Comparison of ENCODE assay signal across 12 mouse cellular contexts in the genomic region with DNA sequence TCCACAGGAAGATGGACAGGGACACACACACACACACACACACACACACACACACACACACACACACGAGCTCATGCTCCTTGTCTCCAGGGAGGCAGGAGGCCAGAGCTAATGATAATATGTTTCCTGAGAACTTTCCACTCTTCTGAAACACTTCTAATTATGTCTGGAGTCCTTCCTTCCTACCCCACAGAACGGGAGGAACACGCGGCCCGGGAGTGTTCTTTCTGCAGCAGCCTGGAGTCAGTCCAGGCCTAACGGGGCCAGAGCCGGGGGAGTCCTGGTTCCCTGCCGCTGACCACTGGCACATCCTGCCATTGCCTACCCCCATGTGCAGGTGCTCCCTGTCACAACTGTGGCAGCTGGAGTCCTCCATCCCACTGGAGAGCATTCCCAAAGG.
DNase-seq lines count a peak whose midpoint lies in the region; ATAC-seq lines count a peak whose summit lies in the region.
"Had no signal": no experiment of that assay in that cellular context is flagged by ENCODE, and none has a peak within 500 bp of the region (broad histone marks: within the 10 kb centered on the region; RNA-seq: fewer than 3 reads in every experiment).

No protein-coding gene starts in this region.

- no peaks in the 10 kb centered on the region for H3K9me3 ChIP-seq in lung, embryonic 15.5 days
- H3K9me3 ChIP-seq in hindbrain, embryonic 13.5 days: no peaks in the 10 kb centered on the region
- H3K9me3 ChIP-seq: forebrain, embryonic 13.5 days had no signal

- 26% methylated on average over 8 of the region's 8 CpGs for WGBS in lung, embryonic 15.5 days
- WGBS in hindbrain, embryonic 13.5 days: 68% methylated on average over 8 of the region's 8 CpGs

- ATAC-seq in lung, embryonic 15.5 days (ENCODE audit: borderline replicate concordance, extremely low read depth, low FRiP score, low TSS enrichment): no peak; the same call in 1 of the 2 replicates
- ATAC-seq in erythroblast, adult 5-6 weeks (replicated peaks; ENCODE audit: low FRiP score, poor library complexity, severe bottlenecking): no peak
- no peak for ATAC-seq in hindbrain, embryonic 13.5 days (ENCODE audit: low FRiP score)
- ATAC-seq: forebrain, embryonic 13.5 days had no signal

- no peaks in the 10 kb centered on the region for H3K36me3 ChIP-seq in lung, embryonic 15.5 days
- H3K36me3 ChIP-seq in hindbrain, embryonic 13.5 days: no peaks in the 10 kb centered on the region

- no peak overlapping the region for H3K4me2 ChIP-seq in lung, embryonic 15.5 days
- no peak overlapping the region for H3K4me2 ChIP-seq in hindbrain, embryonic 13.5 days
- H3K4me2 ChIP-seq: forebrain, embryonic 13.5 days had no signal

- no peak overlapping the region for H3K9ac ChIP-seq in lung, embryonic 15.5 days
- no peak overlapping the region for H3K9ac ChIP-seq in hindbrain, embryonic 13.5 days
- H3K9ac ChIP-seq: forebrain, embryonic 13.5 days had no signal

- H3K27ac ChIP-seq in lung, embryonic 15.5 days: peak overlapping the region; percentile 47; the same call in 1 of the 2 replicates
- H3K27ac ChIP-seq in hindbrain, embryonic 13.5 days: no peak overlapping the region
- H3K27ac ChIP-seq: forebrain, embryonic 13.5 days had no signal

- H3K4me3 ChIP-seq in lung, embryonic 15.5 days: no peak overlapping the region
- no peak overlapping the region for H3K4me3 ChIP-seq in hindbrain, embryonic 13.5 days
- H3K4me3 ChIP-seq: forebrain, embryonic 13.5 days; megakaryocyte, embryonic 14.5 days had no signal

- no peak for DNase-seq in lung, adult 18-20 months
- DNase-seq in heart, adult 9 months (ENCODE audit: low spot score in 2 of 2): peak; percentile 49 to 71
- peak; percentile 55 to 59 for DNase-seq in kidney, adult 8-10 months
- peak; percentile 10 for DNase-seq in skeletal muscle tissue, adult 2 months (ENCODE audit: low read depth, low spot score)
- DNase-seq in thymus, postnatal 36 days: no peak
- DNase-seq: cerebellum, adult 9-11 months; left cerebral cortex, postnatal 4 days had no signal

- H3K27me3 ChIP-seq in lung, embryonic 15.5 days: no peaks in the 10 kb centered on the region; the same call in 1 of the 2 replicates
- no peaks in the 10 kb centered on the region for H3K27me3 ChIP-seq in hindbrain, embryonic 13.5 days
- H3K27me3 ChIP-seq: forebrain, embryonic 13.5 days had no signal

- peaks cover 26% of the 10 kb centered on the region for H3K4me1 ChIP-seq in lung, embryonic 15.5 days
- peaks cover 16% of the 10 kb centered on the region for H3K4me1 ChIP-seq in hindbrain, embryonic 13.5 days (replicated peaks)

Comparison
In these comparisons a context has a peak if more than half of its experiments do, and no peak if none do; other contexts are left out.
1. DNase-seq: peak in heart, adult 9 months (2 of 2), kidney, adult 8-10 months (2 of 2) and skeletal muscle tissue, adult 2 months (single experiment); none in lung, adult 18-20 months (0 of 2) and thymus, postnatal 36 days (0 of 2).